In genomic region chr4:137920005-137920404, GRCm38 (mm10) we compare ENCODE assay signal across 8 mouse cellular contexts. TPM values are rescaled to one million over a fixed set of nuclear protein-coding genes. Genes with fewer than 3 reads are reported as not detected.
A peak's percentile ranks its signal among the peaks of the same experiment; 100 is the strongest.
DNase-seq lines count a peak whose midpoint lies in the region; ATAC-seq lines count a peak whose summit lies in the region.

No protein-coding gene starts in this region.

- H3K27me3 ChIP-seq in embryonic facial prominence, embryonic 15.5 days, result no peaks in the 10 kb centered on the region
- H3K27me3 ChIP-seq in heart, embryonic 12.5 days (replicated peaks), result no peaks in the 10 kb centered on the region
- no peaks in the 10 kb centered on the region for H3K27me3 ChIP-seq in kidney, embryonic 14.5 days (ENCODE audit: control insufficient read depth, insufficient read depth, low read length)

- no peak overlapping the region for H3K4me3 ChIP-seq in embryonic facial prominence, embryonic 15.5 days (replicated peaks)
- no peak overlapping the region for H3K4me3 ChIP-seq in heart, embryonic 12.5 days
- no peak overlapping the region for H3K4me3 ChIP-seq in kidney, embryonic 14.5 days (ENCODE audit: low read length)

- DNase-seq in lung, postnatal 25 days (ENCODE audit: low spot score), result peak; percentile 66
- no peak for DNase-seq in spleen, postnatal 4 days (ENCODE audit: low spot score in 2 of 2)
- DNase-seq in urinary bladder, adult 18-20 months (ENCODE audit: low spot score in 2 of 2), result no peak
- no peak for DNase-seq in embryo, embryonic 10 days (ENCODE audit: low spot score)
- no peak for DNase-seq in cerebellum, adult 18-20 months

- H3K27ac ChIP-seq in embryonic facial prominence, embryonic 15.5 days (replicated peaks), result peak overlapping the region; percentile 63
- peak overlapping the region; percentile 82 for H3K27ac ChIP-seq in heart, embryonic 12.5 days (ENCODE audit: poor library complexity, severe bottlenecking)
- H3K27ac ChIP-seq in kidney, embryonic 14.5 days (ENCODE audit: low read depth, low read length), result peak overlapping the region; percentile 92

- no peaks in the 10 kb centered on the region for H3K9me3 ChIP-seq in embryonic facial prominence, embryonic 15.5 days (replicated peaks)
- H3K9me3 ChIP-seq in heart, embryonic 12.5 days (replicated peaks), result no peaks in the 10 kb centered on the region
- H3K9me3 ChIP-seq in kidney, embryonic 14.5 days (ENCODE audit: control insufficient read depth, low read length), result no peaks in the 10 kb centered on the region

- ATAC-seq in embryonic facial prominence, embryonic 15.5 days (ENCODE audit: insufficient number of reproducible peaks, low FRiP score, low TSS enrichment, low read depth), result no peak
- ATAC-seq in heart, embryonic 12.5 days (ENCODE audit: insufficient number of reproducible peaks, low FRiP score), result peak; percentile 67
- ATAC-seq in kidney, embryonic 14.5 days (ENCODE audit: low FRiP score, low TSS enrichment), result no peak

- 0 out of 2 replicates have a peak overlapping the region, but pooled peaks have one; percentile 19 for H3K4me2 ChIP-seq in embryonic facial prominence, embryonic 15.5 days (replicated peaks)
- H3K4me2 ChIP-seq in heart, embryonic 12.5 days, result peak overlapping the region; percentile 10
- H3K4me2 ChIP-seq in kidney, embryonic 14.5 days (replicated peaks; ENCODE audit: low read depth, low read length), result peak overlapping the region; percentile 21; the same call in 1 of the 2 replicates

- 24% methylated on average over 7 of the region's 7 CpGs for WGBS in embryonic facial prominence, embryonic 15.5 days
- 31% methylated on average over 7 of the region's 7 CpGs for WGBS in heart, embryonic 12.5 days
- WGBS in kidney, embryonic 14.5 days, result 34% methylated on average over 7 of the region's 7 CpGs

- peaks cover 57% of the 10 kb centered on the region for H3K4me1 ChIP-seq in embryonic facial prominence, embryonic 15.5 days
- peaks cover 65% of the 10 kb centered on the region for H3K4me1 ChIP-seq in heart, embryonic 12.5 days (replicated peaks)
- peaks cover 44% of the 10 kb centered on the region for H3K4me1 ChIP-seq in kidney, embryonic 14.5 days (ENCODE audit: control insufficient read depth, insufficient read depth, low read length)

- peaks cover 12% of the 10 kb centered on the region; the same call in 1 of the 2 replicates for H3K36me3 ChIP-seq in embryonic facial prominence, embryonic 15.5 days
- H3K36me3 ChIP-seq in heart, embryonic 12.5 days, result peaks cover 30% of the 10 kb centered on the region
- no peaks in the 10 kb centered on the region; the same call in 1 of the 2 replicates for H3K36me3 ChIP-seq in kidney, embryonic 14.5 days (ENCODE audit: control insufficient read depth, insufficient read depth, low read length)

- no peak overlapping the region for H3K9ac ChIP-seq in embryonic facial prominence, embryonic 15.5 days
- no peak overlapping the region for H3K9ac ChIP-seq in heart, embryonic 12.5 days
- peak overlapping the region; percentile 31; the same call in 1 of the 2 replicates for H3K9ac ChIP-seq in kidney, embryonic 14.5 days (ENCODE audit: low read depth, low read length)

RNA-seq across cellular contexts. Expression of gene Ece1, which starts 58.0 kb away (rescaled TPM):
- 65.5 and 74.6 TPM in 2 replicates for polyA plus RNA-seq in embryonic facial prominence, embryonic 15.5 days (2015; fragmentation: Nextera tagmentation; extraction: Ambion mirVana)
- polyA plus RNA-seq in heart, embryonic 12.5 days (2016; fragmentation: Nextera tagmentation; extraction: Ambion mirVana), result 122 and 144 TPM in 2 replicates
- polyA plus RNA-seq in kidney, embryonic 14.5 days (2014; fragmentation: Nextera tagmentation; extraction: Ambion mirVana), result 35.0 and 69.0 TPM in 2 replicates
